Mouse (Mus musculus) forebrain, embryonic 12.5 days (tissue): Measurements from ENCODE around the gene Trim2. TPM values are rescaled to one million over a fixed set of nuclear protein-coding genes. Genes with fewer than 3 reads are reported as not detected.

Source experiments
- ATAC-seq: fragments of 200-750 bp; cut with Nextera tagmentation; 2 replicates; pipeline ENCODE4 v1.8.0; 2017; ENCODE audit warnings: moderate TSS enrichment; ENCODE audit not compliant: low FRiP score
- H3K27ac ChIP-seq: fragments of 300-500 bp; sonication (generic); 2 replicates; pipeline ENCODE4 v1.5.1; 2016; ENCODE audit warnings: mild to moderate bottlenecking
- H3K27me3 ChIP-seq: fragments of 300-500 bp; sonication (generic); 2 replicates; pipeline ENCODE4 v1.6.1; 2016; ENCODE audit warnings: mild to moderate bottlenecking
- H3K36me3 ChIP-seq: fragments of 300-500 bp; sonication (generic); replicated peaks from 2 replicates; pipeline ENCODE4 v1.6.1; 2016; ENCODE audit warnings: mild to moderate bottlenecking
- H3K4me1 ChIP-seq: fragments of 300-500 bp; sonication (generic); 2 replicates; pipeline ENCODE4 v1.6.1; 2016
- H3K4me2 ChIP-seq: fragments of 300-500 bp; sonication (generic); 2 replicates; pipeline ENCODE4 v1.6.1; 2016; ENCODE audit warnings: mild to moderate bottlenecking, moderate library complexity
- H3K4me3 ChIP-seq: fragments of 300-500 bp; sonication (generic); replicated peaks from 2 replicates; pipeline ENCODE4 v1.5.1; 2016; ENCODE audit warnings: mild to moderate bottlenecking
- H3K9ac ChIP-seq: fragments of 300-500 bp; sonication (generic); 2 replicates; pipeline ENCODE4 v1.6.1; 2016; ENCODE audit warnings: mild to moderate bottlenecking
- H3K9me3 ChIP-seq: fragments of 300-500 bp; sonication (generic); 2 replicates; pipeline ENCODE4 v1.6.1; 2016
- WGBS: fragments of 180-500 bp; shearing (Covaris S2); methylation state at CpG from one replicate; pipeline ENCODE4 v1.1.7; 2016; 5-methylcytosine and 5-hydroxymethylcytosine counted together
- polyA plus RNA-seq: library from polyadenylated mRNA; unstranded; fragments of >200 nt; fragmentation: Nextera tagmentation; extraction: Ambion mirVana; gene quantifications from 2 replicates; pipeline ENCODE4 v1.2.1, GENCODE M21; 2016

Trim2 gene
- 107 and 110 TPM in 2 replicates for polyA plus RNA-seq

DNA sequence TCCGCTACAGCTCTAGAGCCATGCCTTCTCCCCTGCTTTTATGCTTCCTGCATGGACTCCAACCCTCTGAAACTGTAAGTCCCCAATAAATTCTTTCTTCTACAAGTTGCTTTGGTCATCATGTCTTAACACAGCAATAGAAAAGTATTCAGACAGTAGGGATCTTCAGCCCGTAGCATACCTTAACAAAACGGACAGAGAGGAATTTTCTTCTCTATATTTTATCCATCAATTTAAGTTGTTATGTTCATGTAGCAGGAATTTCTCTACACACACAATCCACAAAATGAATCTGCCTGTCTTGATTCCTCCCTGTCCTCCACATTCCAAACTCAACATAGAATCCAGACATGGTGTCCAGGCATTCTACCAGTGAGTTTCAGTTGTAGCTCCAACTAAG is at the start of gene Trim2:
Gene Trim2 (minus strand): TSS at position 101 of the 400 bp plus-strand sequence.
- peak within 1 kb of the TSS; percentile 79 for H3K4me2 ChIP-seq
- WGBS = 97% methylated on average over 3 of the region's 3 CpGs
- H3K9ac ChIP-seq = no peak within 1 kb of the TSS
- peaks cover 10% of the 10 kb centered on the region for H3K27me3 ChIP-seq
- no peak for ATAC-seq
- peak within 1 kb of the TSS; percentile 91 for H3K27ac ChIP-seq
- peaks cover 44% of the 10 kb centered on the region for H3K4me1 ChIP-seq
- H3K4me3 ChIP-seq = peak within 1 kb of the TSS; percentile 47
- H3K36me3 ChIP-seq = no peaks in the 10 kb centered on the region
- H3K9me3 ChIP-seq = no peaks in the 10 kb centered on the region

DNA sequence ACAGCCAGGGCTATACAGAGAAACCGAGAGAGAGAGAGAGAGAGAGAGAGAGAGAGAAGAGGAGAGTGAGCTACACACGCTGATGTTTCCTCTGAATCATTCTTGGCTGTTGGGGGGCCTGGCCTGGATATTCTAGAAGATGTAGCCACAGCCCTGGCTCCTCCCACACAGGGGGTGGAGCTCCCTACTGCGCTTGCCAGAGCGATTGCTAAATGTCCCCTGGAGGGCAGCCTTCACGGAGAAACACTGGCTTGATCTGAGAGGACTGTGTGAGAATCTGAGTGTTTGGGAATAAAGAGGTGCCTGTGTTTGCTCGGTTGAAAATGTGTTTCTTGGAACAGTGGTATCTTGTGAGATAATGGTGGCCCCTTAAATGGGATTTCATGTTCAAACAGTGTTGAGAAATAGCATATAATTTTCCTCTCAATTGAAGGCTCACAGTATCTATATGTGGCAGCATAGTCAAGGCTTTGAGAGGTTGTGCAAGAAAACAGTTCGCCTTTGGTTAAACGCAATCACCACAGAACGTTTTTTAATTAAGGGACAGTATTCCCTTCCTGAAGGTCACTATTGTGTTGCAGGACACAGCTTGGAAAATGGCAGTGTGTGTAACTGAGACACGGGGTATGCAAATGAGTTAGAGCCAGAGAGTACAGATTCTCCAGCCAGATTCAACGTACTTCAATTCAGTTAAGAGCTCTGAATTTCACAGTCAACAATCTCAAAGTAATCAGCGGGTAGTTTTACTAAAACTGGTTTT is 49.4 kb upstream of the Trim2 start:
- Histone ChIP-seq H3K27ac (no peak overlapping the region), H3K4me1 (0 out of 2 replicates have a peak, but pooled peaks cover 6% of the 10 kb centered on the region), H3K27me3 (no peaks in the 10 kb centered on the region; the same call in 1 of the 2 replicates), H3K9ac (no peak overlapping the region), H3K9me3 (no peaks in the 10 kb centered on the region), H3K36me3 (no peaks in the 10 kb centered on the region), H3K4me3 (no peak overlapping the region), H3K4me2 (no peak overlapping the region)
- WGBS = 49% methylated on average over 12 of the region's 12 CpGs
- ATAC-seq = no peak

- Histone ChIP-seq H3K4me2 (no peak overlapping the region), H3K27ac (no peak overlapping the region), H3K4me1 (peaks cover 9% of the 10 kb centered on the region; the same call in 1 of the 2 replicates), H3K4me3 (no peak overlapping the region), H3K27me3 (peaks cover 5% of the 10 kb centered on the region; the same call in 1 of the 2 replicates), H3K9ac (no peak overlapping the region), H3K9me3 (no peaks in the 10 kb centered on the region), H3K36me3 (no peaks in the 10 kb centered on the region)
- peak; percentile 58 for ATAC-seq
- WGBS = 46% methylated on average over 5 of the region's 5 CpGs
Observed at GRCm38 (mm10) chr3:84352353-84353034, 45.8 kb upstream of the Trim2 start.

DNA sequence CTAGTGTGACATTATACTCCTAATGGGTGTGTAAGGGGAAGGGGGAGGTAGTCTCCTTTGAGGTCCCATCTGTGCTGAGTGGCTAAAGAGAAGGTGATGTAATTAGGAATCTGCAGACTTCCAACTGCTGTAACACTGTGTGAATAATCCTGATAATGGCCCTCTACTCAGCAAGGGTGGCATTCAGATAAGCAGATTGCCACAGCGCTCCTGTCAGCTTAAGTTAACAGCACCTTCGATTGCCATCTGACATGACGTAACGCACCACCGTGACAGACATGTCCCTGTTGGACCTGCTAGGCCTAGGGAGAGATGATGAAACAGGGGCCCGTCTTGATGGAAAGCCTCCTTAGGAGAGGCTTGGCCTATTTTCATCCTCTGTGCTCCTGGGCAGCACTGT is 43.6 kb upstream of the Trim2 start:
- Histone ChIP-seq H3K27ac (no peak overlapping the region), H3K9me3 (no peaks in the 10 kb centered on the region), H3K27me3 (peaks cover 23% of the 10 kb centered on the region), H3K4me1 (peaks cover 14% of the 10 kb centered on the region), H3K36me3 (no peaks in the 10 kb centered on the region), H3K4me2 (no peak overlapping the region), H3K4me3 (no peak overlapping the region), H3K9ac (no peak overlapping the region)
- ATAC-seq = no peak
- 86% methylated on average over 6 of the region's 6 CpGs for WGBS

DNA sequence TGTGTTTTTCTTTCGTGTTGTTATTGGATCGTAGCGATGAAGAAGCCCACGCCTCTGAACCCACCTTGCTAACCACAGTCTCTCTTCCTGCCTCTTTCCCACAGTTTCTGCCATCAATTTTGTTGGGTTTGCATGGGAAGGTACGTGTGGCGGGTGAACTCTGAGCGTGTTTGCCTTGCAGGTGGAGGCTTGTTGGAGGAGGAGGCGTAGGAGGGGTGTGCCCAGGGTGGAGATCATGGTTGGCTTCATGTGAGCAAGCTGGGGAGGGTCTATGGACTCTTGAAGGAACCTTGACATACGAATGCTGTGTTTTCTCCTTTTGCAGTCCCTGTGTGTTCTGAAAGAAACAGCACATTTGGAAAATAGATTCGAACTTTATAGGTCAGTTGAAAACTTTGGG is 43.1 kb upstream of the Trim2 start:
- Histone ChIP-seq H3K9ac (no peak overlapping the region), H3K36me3 (no peaks in the 10 kb centered on the region), H3K4me3 (no peak overlapping the region), H3K4me2 (no peak overlapping the region), H3K27me3 (peaks cover 25% of the 10 kb centered on the region), H3K4me1 (peaks cover 18% of the 10 kb centered on the region), H3K27ac (no peak overlapping the region), H3K9me3 (no peaks in the 10 kb centered on the region)
- 94% methylated on average over 10 of the region's 10 CpGs for WGBS
- no peak for ATAC-seq

DNA sequence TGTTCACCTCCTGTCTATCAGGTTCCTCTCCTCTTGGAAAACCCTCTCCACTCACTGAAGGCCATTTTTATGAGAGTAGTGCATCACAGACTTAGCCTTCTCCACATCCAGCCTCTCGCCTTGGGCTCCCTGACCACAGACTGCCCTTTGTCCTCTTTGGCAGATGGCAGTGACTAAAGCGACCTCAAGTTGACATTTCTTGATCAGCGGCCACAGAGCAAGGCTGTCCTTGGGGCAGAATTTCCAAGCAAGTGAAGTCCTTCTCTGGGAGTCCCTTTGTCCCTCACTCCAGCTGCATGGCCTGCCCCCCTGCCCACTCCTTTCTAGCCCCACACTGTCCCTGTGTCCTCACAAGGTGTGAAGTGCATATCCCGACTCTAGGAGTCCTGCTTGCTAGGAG is 40.7 kb upstream of the Trim2 start:
- WGBS = 71% methylated on average over 4 of the region's 4 CpGs

DNA sequence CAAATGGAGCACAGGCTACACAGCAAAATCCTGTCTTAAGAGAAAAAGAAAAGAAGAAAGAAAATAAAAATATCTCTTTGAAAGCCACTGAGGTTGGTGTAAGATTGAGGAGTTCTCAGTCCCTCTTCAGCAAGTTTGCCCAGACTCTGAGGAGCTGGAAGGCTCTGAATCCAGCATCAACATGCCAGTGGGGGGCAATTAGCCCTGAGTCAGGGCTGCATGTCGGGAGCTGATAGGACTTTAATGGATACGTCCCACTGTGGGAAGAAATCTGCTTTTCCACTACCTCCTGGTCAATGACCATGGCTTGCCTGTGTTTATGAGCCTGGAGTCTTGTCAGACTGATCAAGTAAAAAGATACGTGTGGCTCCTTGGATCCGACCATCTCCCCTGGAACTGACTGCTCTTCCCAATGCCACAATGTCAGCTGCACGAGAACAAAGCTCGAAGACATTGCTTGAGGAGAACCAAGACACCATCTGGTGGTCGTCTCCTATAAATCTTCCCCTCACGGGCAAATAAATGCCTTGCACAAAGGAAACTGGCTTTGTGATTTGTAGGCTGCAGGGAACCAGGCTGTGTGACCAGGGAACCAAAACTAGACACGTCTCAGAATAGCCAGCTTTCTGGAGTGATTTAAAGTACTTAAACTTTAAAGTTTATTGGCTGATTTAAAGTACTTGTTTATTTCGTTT is 39.9 kb upstream of the Trim2 start:
- peaks cover 39% of the 10 kb centered on the region for H3K27me3 ChIP-seq
- no peaks in the 10 kb centered on the region for H3K36me3 ChIP-seq
- no peak overlapping the region for H3K4me2 ChIP-seq
- H3K9me3 ChIP-seq = no peaks in the 10 kb centered on the region
- no peak overlapping the region for H3K4me3 ChIP-seq
- no peak overlapping the region for H3K27ac ChIP-seq
- no peak overlapping the region for H3K9ac ChIP-seq
- ATAC-seq = no peak
- peaks cover 23% of the 10 kb centered on the region for H3K4me1 ChIP-seq
- 30% methylated on average over 10 of the region's 10 CpGs for WGBS

More for the DNA sequence above, 40.7 kb upstream of the Trim2 start:
- no peak overlapping the region for H3K4me2 ChIP-seq
- no peak overlapping the region for H3K27ac ChIP-seq
- no peak overlapping the region for H3K9ac ChIP-seq
- H3K9me3 ChIP-seq = no peaks in the 10 kb centered on the region
- H3K36me3 ChIP-seq = no peaks in the 10 kb centered on the region
- peaks cover 22% of the 10 kb centered on the region for H3K4me1 ChIP-seq
- ATAC-seq = no peak
- H3K27me3 ChIP-seq = peaks cover 39% of the 10 kb centered on the region
- H3K4me3 ChIP-seq = no peak overlapping the region

GRCm38 (mm10) chr3:84345646-84345980 is 38.9 kb upstream of the Trim2 start:
- Histone ChIP-seq H3K9me3 (no peaks in the 10 kb centered on the region), H3K27ac (no peak overlapping the region), H3K4me1 (peaks cover 30% of the 10 kb centered on the region), H3K27me3 (peaks cover 39% of the 10 kb centered on the region), H3K9ac (no peak overlapping the region), H3K4me3 (no peak overlapping the region), H3K4me2 (peak overlapping the region; percentile 66), H3K36me3 (no peaks in the 10 kb centered on the region)
- 62% methylated on average over 6 of the region's 6 CpGs for WGBS
- no peak for ATAC-seq

- H3K9ac ChIP-seq = 0 out of 2 replicates have a peak overlapping the region, but pooled peaks have one; percentile 18
- no peaks in the 10 kb centered on the region for H3K9me3 ChIP-seq
- H3K4me2 ChIP-seq = peak overlapping the region; percentile 66
- H3K4me3 ChIP-seq = peak overlapping the region; percentile 33
- WGBS = 14% methylated on average over 28 of the region's 28 CpGs
- peaks cover 28% of the 10 kb centered on the region for H3K4me1 ChIP-seq
- no peak overlapping the region for H3K27ac ChIP-seq
- peaks cover 39% of the 10 kb centered on the region for H3K27me3 ChIP-seq
- ATAC-seq = peak; percentile 72
- no peaks in the 10 kb centered on the region for H3K36me3 ChIP-seq
Observed at GRCm38 (mm10) chr3:84344725-84345645, 38.3 kb upstream of the Trim2 start.

GRCm38 (mm10) chr3:84343101-84343500 is 36.4 kb upstream of the Trim2 start:
- H3K27ac ChIP-seq = no peak overlapping the region
- peaks cover 39% of the 10 kb centered on the region for H3K27me3 ChIP-seq
- no peak overlapping the region for H3K4me3 ChIP-seq
- H3K9ac ChIP-seq = no peak overlapping the region
- H3K9me3 ChIP-seq = no peaks in the 10 kb centered on the region
- ATAC-seq = no peak
- H3K4me2 ChIP-seq = no peak overlapping the region
- whole genome bisulfite sequencing = 88% methylated on average over 9 of the region's 9 CpGs
- H3K36me3 ChIP-seq = no peaks in the 10 kb centered on the region
- peaks cover 28% of the 10 kb centered on the region for H3K4me1 ChIP-seq

- Histone ChIP-seq H3K27me3 (peaks cover 28% of the 10 kb centered on the region), H3K4me1 (peaks cover 28% of the 10 kb centered on the region), H3K4me2 (no peak overlapping the region), H3K9me3 (no peaks in the 10 kb centered on the region), H3K9ac (no peak overlapping the region), H3K27ac (no peak overlapping the region), H3K4me3 (no peak overlapping the region), H3K36me3 (no peaks in the 10 kb centered on the region)
- WGBS = 73% methylated on average over 7 of the region's 7 CpGs
- ATAC-seq = no peak
Observed at GRCm38 (mm10) chr3:84341811-84342210, 35.1 kb upstream of the Trim2 start.
